ENCODE assay signal across 8 mouse cellular contexts in the genomic region with DNA sequence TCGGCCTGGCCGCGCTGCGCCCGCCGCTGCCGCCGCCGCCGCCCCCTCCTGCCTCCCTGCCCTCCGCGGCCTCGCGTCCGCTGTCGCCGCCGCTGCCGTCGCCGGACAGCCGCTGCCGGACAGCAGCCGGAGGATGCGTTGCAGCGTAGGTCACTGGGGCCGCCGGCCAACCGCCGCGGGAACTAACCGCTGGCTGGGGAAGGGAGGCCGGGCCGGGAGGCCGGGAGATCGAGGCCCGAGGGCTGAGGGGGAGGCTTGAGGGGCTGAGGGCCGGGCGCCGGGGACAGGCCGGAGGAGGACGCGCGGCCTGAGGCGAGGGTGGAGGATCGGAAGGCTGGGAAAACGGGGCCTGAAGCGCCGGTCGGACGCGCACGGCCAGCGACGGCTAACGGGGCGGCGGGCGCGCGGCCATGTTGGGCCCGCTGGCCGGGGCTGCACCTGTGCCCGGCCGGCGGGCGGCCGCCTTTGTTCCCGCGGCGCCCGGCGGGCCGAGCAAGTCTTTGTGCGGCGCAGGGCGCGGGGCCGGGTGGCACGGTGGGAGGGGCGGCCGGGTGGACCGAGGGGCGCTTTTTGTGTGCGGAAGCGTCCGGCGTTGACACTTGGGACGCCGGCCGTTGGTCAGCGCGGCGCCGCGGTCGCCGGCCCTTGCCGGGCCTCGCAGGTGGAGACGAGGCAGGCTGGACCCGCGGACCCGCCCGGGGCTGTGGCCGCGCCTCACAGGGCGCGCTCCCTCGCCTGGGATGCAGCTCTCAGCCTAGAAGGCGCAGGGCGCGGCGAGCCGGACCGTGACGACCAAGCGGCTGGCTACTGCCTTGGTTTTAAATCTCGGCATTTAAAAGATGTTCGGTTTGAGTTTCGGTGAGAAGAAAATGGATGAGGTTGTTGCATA. TPM values are rescaled to one million over a fixed set of nuclear protein-coding genes. Genes with fewer than 3 reads are reported as not detected.
DNase-seq lines count a peak whose midpoint lies in the region; ATAC-seq and TF ChIP-seq lines count a peak whose summit lies in the region.

No protein-coding gene starts in this region.

- ATAC-seq in erythroid progenitor cell, adult 5-6 weeks (replicated peaks; ENCODE audit: low FRiP score, poor library complexity, severe bottlenecking), result peak; percentile 78
- peak; percentile 44 for ATAC-seq in heart, embryonic 15.5 days (replicated peaks; ENCODE audit: insufficient number of reproducible peaks, insufficient read depth, low FRiP score, low read depth)
- ATAC-seq in lung, embryonic 14.5 days (ENCODE audit: insufficient read depth), result peak; percentile 48

- TF ChIP-seq EP300 in CH12.LX (IDR thresholded peaks at IDR 0.05; ENCODE audit: low read length), result no peak

- no peaks in the 10 kb centered on the region for H3K9me3 ChIP-seq in CH12.LX (replicated peaks; ENCODE audit: low read length)
- no peaks in the 10 kb centered on the region for H3K9me3 ChIP-seq in heart, embryonic 15.5 days (replicated peaks)
- no peaks in the 10 kb centered on the region for H3K9me3 ChIP-seq in lung, embryonic 14.5 days (ENCODE audit: low read depth, low read length)

- H3K9ac ChIP-seq in CH12.LX (ENCODE audit: insufficient read depth, low read depth), result peak overlapping the region; percentile 88
- H3K9ac ChIP-seq in heart, embryonic 15.5 days, result peak overlapping the region; percentile 99
- H3K9ac ChIP-seq in lung, embryonic 14.5 days, result peak overlapping the region; percentile 98

- no peak for DNase-seq in CH12.LX (ENCODE audit: extremely low read depth)
- DNase-seq in brain, embryonic 14.5 days (ENCODE audit: low read depth), result peak; percentile 59
- peak; percentile 71 to 88 for DNase-seq in kidney, postnatal 25 days
- peak; percentile 62 for DNase-seq in lung, embryonic 14.5 days
- peak; percentile 34 for DNase-seq in ovary, postnatal 10 days (ENCODE audit: low spot score)
- peak; percentile 37 to 57 for DNase-seq in thymus, postnatal 10 days (ENCODE audit: low spot score in 2 of 2)

- H3K4me2 ChIP-seq in CH12.LX (ENCODE audit: insufficient read depth, low read depth, poor library complexity, severe bottlenecking), result peak overlapping the region; percentile 57; the same call in 1 of the 2 replicates
- H3K4me2 ChIP-seq in heart, embryonic 15.5 days, result peak overlapping the region; percentile 87
- peak overlapping the region; percentile 85 for H3K4me2 ChIP-seq in lung, embryonic 14.5 days

- peaks cover 3 to 45% of the 10 kb centered on the region in 2 experiments for H3K4me1 ChIP-seq in CH12.LX (ENCODE audit: control insufficient read depth in 1 of 2, insufficient read depth in 2 of 2)
- peaks cover 31% of the 10 kb centered on the region for H3K4me1 ChIP-seq in heart, embryonic 15.5 days (replicated peaks)
- H3K4me1 ChIP-seq in lung, embryonic 14.5 days (ENCODE audit: insufficient read depth), result peaks cover 10% of the 10 kb centered on the region; the same call in 1 of the 2 replicates

- peak overlapping the region; percentile 77 for H3K27ac ChIP-seq in CH12.LX (ENCODE audit: insufficient read depth, low read depth)
- peak overlapping the region; percentile 98 for H3K27ac ChIP-seq in heart, embryonic 15.5 days
- H3K27ac ChIP-seq in lung, embryonic 14.5 days (ENCODE audit: low read depth), result peak overlapping the region; percentile 98

- in situ Hi-C loops in CH12.LX (cut with MboI; ENCODE audit: low pct_ligation_motif_present, low pct_unique_long_range_greater_than_20kb, low sequenced_read_pairs), result no loop called here

- dilution Hi-C loops in CH12.LX (cut with MboI; ENCODE audit: extremely low pct_ligation_motif_present, extremely low pct_unique_long_range_greater_than_20kb, low sequenced_read_pairs), result no loop called here

- H3K27me3 ChIP-seq in CH12.LX (replicated peaks), result no peaks in the 10 kb centered on the region
- H3K27me3 ChIP-seq in heart, embryonic 15.5 days, result no peaks in the 10 kb centered on the region
- no peaks in the 10 kb centered on the region for H3K27me3 ChIP-seq in lung, embryonic 14.5 days (ENCODE audit: insufficient read depth, low read length)

- peak overlapping the region; percentile 83 to 100 (median 96) for H3K4me3 ChIP-seq in CH12.LX (replicated peaks in 1 of 3; ENCODE audit: low read depth in 2 of 3, low read length in 2 of 3, poor library complexity in 1 of 3)
- H3K4me3 ChIP-seq in heart, embryonic 15.5 days, result peak overlapping the region; percentile 99
- peak overlapping the region; percentile 99 for H3K4me3 ChIP-seq in lung, embryonic 14.5 days (ENCODE audit: low read depth, low read length)

- TF ChIP-seq RAD21 in CH12.LX (IDR thresholded peaks at IDR 0.05; ENCODE audit: low read depth, low read length), result no peak

- TF ChIP-seq POLR2A in CH12.LX (IDR thresholded peaks at IDR 0.05; ENCODE audit: low read depth, low read length), result no peak
- TF ChIP-seq POLR2A in brain, embryonic 14.5 days (IDR thresholded peaks at IDR 0.05; ENCODE audit: borderline replicate concordance, extremely low read depth, insufficient read depth, insufficient read length, poor library complexity, severe bottlenecking), result peak; percentile 52

- TF ChIP-seq CTCF in CH12.LX (conservative IDR thresholded peaks at IDR 0.05 in 1 of 2, IDR thresholded peaks at IDR 0.05 in 1 of 2; ENCODE audit: low read depth in 2 of 2, low read length in 2 of 2), result no peak
- no peak for TF ChIP-seq CTCF in brain, embryonic 14.5 days (IDR thresholded peaks at IDR 0.05; ENCODE audit: borderline replicate concordance, extremely low read depth, insufficient read depth, insufficient read length)
- no peak for TF ChIP-seq CTCF in lung, embryonic 14.5 days (IDR thresholded peaks at IDR 0.05; ENCODE audit: low read depth)

- WGBS in heart, embryonic 15.5 days, result under 1% methylated on average over 109 of the region's 121 CpGs
- WGBS in lung, embryonic 14.5 days, result under 1% methylated on average over 120 of the region's 121 CpGs

- H3K36me3 ChIP-seq in CH12.LX (replicated peaks in 1 of 2; ENCODE audit: control insufficient read depth in 1 of 2, insufficient read depth in 1 of 2, low read length in 1 of 2), result peaks cover 0 to 15% of the 10 kb centered on the region in 2 experiments
- no peaks in the 10 kb centered on the region for H3K36me3 ChIP-seq in heart, embryonic 15.5 days
- H3K36me3 ChIP-seq in lung, embryonic 14.5 days (ENCODE audit: insufficient read depth), result peaks cover 12% of the 10 kb centered on the region; the same call in 1 of the 2 replicates

- peaks cover 45% of the 10 kb centered on the region for H3K79me2 ChIP-seq in CH12.LX (replicated peaks; ENCODE audit: control insufficient read depth, extremely low read depth, insufficient read depth, poor library complexity, severe bottlenecking)

TF ChIP-seq in CH12.LX, 34 proteins besides CTCF, POLR2A, EP300 and RAD21:
- TF ChIP-seq KAT2A (IDR thresholded peaks at IDR 0.05; ENCODE audit: insufficient replicate concordance, low read length) (no peak), UBTF (IDR thresholded peaks at IDR 0.05; ENCODE audit: low read depth, low read length) (peak; percentile 84), MXI1 (IDR thresholded peaks at IDR 0.05; ENCODE audit: low read depth, low read length) (peak; percentile 56)

RNA-seq across cellular contexts. Expression of gene Nsd2, which starts 0.5 kb away (rescaled TPM):
- total RNA-seq in CH12.LX (2012; rRNA removed) (55.0 and 63.3 TPM in 2 replicates), CH12.LX (2014; rRNA removed) (39.8 and 43.7 TPM in 2 replicates)
- polyA plus RNA-seq in CH12.LX (2012; ENCODE audit: insufficient read length, low read depth), result 47.2 and 49.9 TPM in 2 replicates
- polyA plus RNA-seq in brain, embryonic 14.5 days (2012; rRNA removed), result 99.6 and 118 TPM in 2 replicates
- 111 and 127 TPM in 2 replicates for total RNA-seq in erythroid progenitor cell, adult 5-6 weeks (2015; ENCODE audit: low replicate concordance)
- 243 and 248 TPM in 2 replicates for total RNA-seq in erythroid progenitor cell, adult 5-6 weeks (2017; ENCODE audit: low replicate concordance)
- polyA plus RNA-seq in heart, embryonic 15.5 days (2015; fragmentation: Nextera tagmentation; extraction: Ambion mirVana), result 25.3 and 28.3 TPM in 2 replicates
- 70.1 and 77.4 TPM in 2 replicates for polyA plus RNA-seq in lung, embryonic 14.5 days (2014; fragmentation: Nextera tagmentation; extraction: Ambion mirVana)

RNA-seq across cellular contexts. Expression of gene Letm1, which starts 38.4 kb away (rescaled TPM):
- total RNA-seq in CH12.LX (2012; rRNA removed) (21.8 and 25.7 TPM in 2 replicates), CH12.LX (2014; rRNA removed) (25.1 and 27.6 TPM in 2 replicates)
- 43.0 and 43.4 TPM in 2 replicates for polyA plus RNA-seq in CH12.LX (2012; ENCODE audit: insufficient read length, low read depth)
- 43.2 and 54.3 TPM in 2 replicates for polyA plus RNA-seq in brain, embryonic 14.5 days (2012; rRNA removed)
- 7.6 and 13.8 TPM in 2 replicates for total RNA-seq in erythroid progenitor cell, adult 5-6 weeks (2015; ENCODE audit: low replicate concordance)
- total RNA-seq in erythroid progenitor cell, adult 5-6 weeks (2017; ENCODE audit: low replicate concordance), result 8.3 and 13.4 TPM in 2 replicates
- 40.5 and 49.5 TPM in 2 replicates for polyA plus RNA-seq in heart, embryonic 15.5 days (2015; fragmentation: Nextera tagmentation; extraction: Ambion mirVana)
- 50.2 and 53.7 TPM in 2 replicates for polyA plus RNA-seq in lung, embryonic 14.5 days (2014; fragmentation: Nextera tagmentation; extraction: Ambion mirVana)
